Mouse (Mus musculus) CH12.LX (cell line): ENCODE measurements around the gene Hells.

ENCODE experiments used
- CHD1 ChIP-seq: IDR thresholded peaks from 2 replicates; pipeline ENCODE4 v1.6.1; 2012; ENCODE audit warnings: low read depth, low read length, improper control_type of control experiment, inconsistent platforms
- CHD2 ChIP-seq: IDR thresholded peaks from 2 replicates; pipeline ENCODE4 v1.6.1; 2011; ENCODE audit warnings: low read length, improper control_type of control experiment
- CTCF ChIP-seq, 2 experiments: IDR thresholded peaks in 1 of 2; conservative IDR thresholded peaks in 1 of 2; 2 replicates each; pipeline ENCODE4 v1.5.1; 2011 to 2012; ENCODE audit warnings: low read depth in 2 of 2, low read length in 2 of 2, improper control_type of control experiment in 1 of 2, inconsistent platforms in 1 of 2, mild to moderate bottlenecking in 1 of 2, moderate library complexity in 1 of 2
- EP300 ChIP-seq: IDR thresholded peaks from 2 replicates; pipeline ENCODE4 v1.6.1; 2011; ENCODE audit warnings: low read length, improper control_type of control experiment
- JUND ChIP-seq: conservative IDR thresholded peaks from 2 replicates; pipeline ENCODE4 v1.6.1; 2011; ENCODE audit warnings: low read depth, low read length, improper control_type of control experiment
- POLR2A ChIP-seq: IDR thresholded peaks from 2 replicates; pipeline ENCODE4 v1.6.1; 2011; ENCODE audit warnings: low read depth, mild to moderate bottlenecking, improper control_type of control experiment, low read length
- SIN3A ChIP-seq: IDR thresholded peaks from 2 replicates; pipeline ENCODE4 v1.6.1; 2012; ENCODE audit warnings: low read length, improper control_type of control experiment, inconsistent platforms
- USF1 ChIP-seq: IDR thresholded peaks from 2 replicates; pipeline ENCODE4 v1.6.1; 2014; ENCODE audit warnings: low read depth, mild to moderate bottlenecking, inconsistent platforms, low read length, improper control_type of control experiment

DNA sequence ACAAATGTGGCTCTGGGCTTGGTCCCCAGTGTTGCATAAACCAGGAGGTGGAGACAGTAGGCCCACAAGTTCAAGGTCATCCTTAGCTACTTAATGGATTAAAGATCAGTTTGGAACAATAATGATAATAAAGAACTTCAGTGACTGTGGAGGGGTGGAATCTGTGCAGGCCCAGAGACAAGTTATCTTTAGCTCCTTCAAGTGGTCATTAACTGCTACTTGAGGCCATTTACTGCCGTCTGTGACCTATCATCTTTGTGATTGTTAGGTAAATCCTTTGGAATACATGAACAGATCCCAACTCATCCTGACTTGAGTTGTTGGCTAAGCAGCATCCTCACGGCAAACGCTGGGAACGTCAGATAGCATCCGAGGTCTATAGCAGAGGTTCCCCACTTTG is 28.2 kb upstream of the Hells start:
- no peak for TF ChIP-seq CHD2
- no peak for TF ChIP-seq EP300
- no peak for TF ChIP-seq JUND
- TF ChIP-seq CTCF (conservative IDR thresholded peaks at IDR 0.05 in 1 of 2, IDR thresholded peaks at IDR 0.05 in 1 of 2; ENCODE audit: low read depth in 2 of 2, low read length in 2 of 2) = no peak
- TF ChIP-seq SIN3A = no peak
- TF ChIP-seq POLR2A = no peak
- no peak for TF ChIP-seq USF1
- no peak for TF ChIP-seq CHD1
